Mouse (Mus musculus) G1E (cell line): Measurements from ENCODE around the gene Tor4a.

Experiments
- CTCF ChIP-seq: IDR thresholded peaks from 2 replicates; pipeline ENCODE4 v1.5.1; 2012; ENCODE audit warnings: low read depth, low read length, inconsistent platforms, mixed read lengths
- POLR2AphosphoS5 ChIP-seq: IDR thresholded peaks from 2 replicates; pipeline ENCODE4 v1.6.1; 2012; ENCODE audit warnings: low read depth, low read length, inconsistent platforms; ENCODE audit not compliant: insufficient replicate concordance

DNA sequence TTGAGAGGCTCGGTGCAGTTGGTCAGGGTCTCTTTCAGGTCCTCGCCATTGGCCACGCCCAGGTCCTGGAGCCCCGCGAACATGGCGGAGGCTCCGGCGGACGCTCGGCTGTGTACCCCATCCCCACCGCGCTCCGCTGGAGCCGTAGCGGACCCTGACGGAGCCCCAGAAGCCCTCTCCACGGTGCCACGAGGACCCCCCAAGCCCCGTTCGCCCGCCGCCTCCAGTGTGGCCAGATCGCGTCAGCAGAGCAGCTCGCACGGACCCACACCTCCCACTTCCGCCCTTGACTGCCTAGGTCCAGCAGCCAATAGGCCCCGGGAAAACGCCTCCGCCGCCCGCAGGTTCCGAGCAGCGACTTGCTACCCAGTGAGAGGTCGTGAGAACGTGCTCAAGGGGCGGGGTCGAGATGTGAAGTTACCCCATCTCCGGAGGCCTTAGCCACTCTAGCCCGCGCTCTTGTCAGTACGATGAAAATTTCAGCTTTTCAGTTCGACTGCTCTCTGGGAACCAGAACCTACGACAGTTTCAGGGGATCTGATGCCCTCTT is 14.5 kb upstream of the Tor4a start, which contains the start of gene Nelfb:
- TF ChIP-seq CTCF = no peak
- no peak for TF ChIP-seq POLR2AphosphoS5
